Mouse (Mus musculus) hindbrain, embryonic 10.5 days (tissue): ENCODE results near the gene Zp1. TPM values are rescaled to one million over a fixed set of nuclear protein-coding genes. Genes with fewer than 3 reads are reported as not detected.

Source experiments
- DNase-seq: peaks from one replicate; pipeline ENCODE4 v3.0.0-alpha.2; 2017; ENCODE audit warnings: low spot score
- H3K27ac ChIP-seq: fragments of 300-500 bp; sonication (generic); 2 replicates; pipeline ENCODE4 v1.5.1; 2016; ENCODE audit warnings: mild to moderate bottlenecking, moderate library complexity
- H3K27me3 ChIP-seq: fragments of 300-500 bp; sonication (generic); 2 replicates; pipeline ENCODE4 v1.6.1; 2016; ENCODE audit warnings: mild to moderate bottlenecking; ENCODE audit not compliant: poor library complexity, insufficient read depth, severe bottlenecking
- H3K36me3 ChIP-seq: fragments of 300-500 bp; sonication (generic); 2 replicates; pipeline ENCODE4 v1.6.1; 2016; ENCODE audit warnings: mild to moderate bottlenecking, moderate library complexity
- H3K4me1 ChIP-seq: fragments of 300-500 bp; sonication (generic); replicated peaks from 2 replicates; pipeline ENCODE4 v1.6.1; 2016; ENCODE audit warnings: mild to moderate bottlenecking
- H3K4me3 ChIP-seq: fragments of 300-500 bp; sonication (generic); 2 replicates; pipeline ENCODE4 v1.5.1; 2016; ENCODE audit warnings: mild to moderate bottlenecking, moderate library complexity
- H3K9me3 ChIP-seq: fragments of 300-500 bp; sonication (generic); 2 replicates; pipeline ENCODE4 v1.6.1; 2016; ENCODE audit warnings: mild to moderate bottlenecking, moderate library complexity
- WGBS: fragments of 180-500 bp; shearing (Covaris S2); methylation state at CpG from one replicate; pipeline ENCODE4 v1.1.7; 2016; 5-methylcytosine and 5-hydroxymethylcytosine counted together
- polyA plus RNA-seq: library from polyadenylated mRNA; unstranded; fragments of >200 nt; fragmentation: Nextera tagmentation; extraction: Ambion mirVana; gene quantifications from 2 replicates; pipeline ENCODE4 v1.2.1, GENCODE M21; 2016

The Zp1 gene
- polyA plus RNA-seq, 1 experiment from 2014 or later: 0.08 TPM

- WGBS: 40% methylated on average over 5 of the region's 5 CpGs
- H3K4me1 ChIP-seq: peaks cover 51% of the 10 kb centered on the region
- H3K36me3 ChIP-seq: peaks cover 70% of the 10 kb centered on the region
- H3K4me3 ChIP-seq: peak overlapping the region; percentile 85
- peaks cover 7% of the 10 kb centered on the region; the same call in 1 of the 2 replicates for H3K27me3 ChIP-seq
- no peaks in the 10 kb centered on the region for H3K9me3 ChIP-seq
- no peak for DNase-seq
- peak overlapping the region; percentile 99 for H3K27ac ChIP-seq
These were observed 52.3 kb downstream of the Zp1 start for GRCm38 (mm10) chr19:10867946-10868622.

DNA sequence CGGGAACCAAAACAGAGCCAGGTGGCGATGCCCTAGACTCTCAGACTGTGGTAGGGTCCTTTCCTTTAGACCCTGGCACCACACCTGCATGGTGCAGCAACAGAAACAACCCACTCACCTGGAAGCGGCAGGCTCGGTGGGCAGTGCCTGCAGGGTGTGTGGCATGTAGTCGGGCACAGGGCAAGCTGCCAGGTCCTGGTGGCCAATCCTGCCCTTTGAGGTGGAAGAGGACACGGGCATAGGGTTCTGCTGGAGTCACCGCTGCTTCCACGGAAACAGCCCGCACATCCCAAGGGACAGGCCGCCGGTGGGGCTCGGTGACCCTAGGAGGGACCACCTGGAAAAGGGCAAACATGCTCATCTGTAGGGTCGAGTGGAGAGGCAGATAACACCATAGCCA lies 54.1 kb downstream of the Zp1 start:
- Histone ChIP-seq H3K27me3 (peaks cover 7% of the 10 kb centered on the region; the same call in 1 of the 2 replicates), H3K36me3 (peaks cover 70% of the 10 kb centered on the region), H3K4me1 (peaks cover 49% of the 10 kb centered on the region), H3K27ac (no peak overlapping the region), H3K4me3 (no peak overlapping the region), H3K9me3 (no peaks in the 10 kb centered on the region)
- WGBS: 94% methylated on average over 13 of the region's 13 CpGs
- DNase-seq: no peak

Other genes starting within 250 kb of the Zp1 start
- gene Pga5, start 242.6 kb downstream of the Zp1 start, polyA plus RNA-seq: not detected in 2 replicates
- 36.7 and 40.7 TPM in 2 replicates for gene Vps37c, start 231.9 kb downstream of the Zp1 start, polyA plus RNA-seq
- gene Cd5, start 181.6 kb downstream of the Zp1 start, polyA plus RNA-seq: 0.14 and 0.18 TPM in 2 replicates
- gene Cd6, start 90.6 kb downstream of the Zp1 start, polyA plus RNA-seq: not detected in 2 replicates
- gene Slc15a3, start 80.9 kb downstream of the Zp1 start, polyA plus RNA-seq: 0.50 and 0.93 TPM in 2 replicates
- 119 and 135 TPM in 2 replicates for gene Tmem132a, start 50.7 kb downstream of the Zp1 start, polyA plus RNA-seq
- 50.8 and 57.3 TPM in 2 replicates for gene Tmem109, start 38.6 kb downstream of the Zp1 start, polyA plus RNA-seq
- gene Prpf19, start 25.4 kb downstream of the Zp1 start, polyA plus RNA-seq: 35.9 and 43.5 TPM in 2 replicates
- not detected in 2 replicates for gene Ptgdr2, start 16.5 kb upstream of the Zp1 start, polyA plus RNA-seq
- 31.7 and 38.5 TPM in 2 replicates for gene Ccdc86, start 28.6 kb upstream of the Zp1 start, polyA plus RNA-seq
- not detected in 2 replicates for gene Ms4a10, start 54.0 kb upstream of the Zp1 start, polyA plus RNA-seq
- gene Ms4a15, start 72.6 kb upstream of the Zp1 start, polyA plus RNA-seq: not detected in 2 replicates
- not detected in 2 replicates for gene Ms4a18, start 97.4 kb upstream of the Zp1 start, polyA plus RNA-seq
- not detected in 2 replicates for gene Ms4a8a, start 160.5 kb upstream of the Zp1 start, polyA plus RNA-seq
- gene 1700017D01Rik, start 210.2 kb upstream of the Zp1 start, polyA plus RNA-seq: not detected in 2 replicates
- not detected in 2 replicates for gene 1700025F22Rik, start 244.7 kb upstream of the Zp1 start, polyA plus RNA-seq